Mouse (Mus musculus): ENCODE measurements around the gene Rimkla.
A peak's percentile ranks its signal among the peaks of the same experiment; 100 is the strongest.

GRCm38 (mm10) chr4:119430678-119431077, 61.8 kb downstream of the Rimkla start:
- TF ChIP-seq POLR2A (IDR thresholded peaks at IDR 0.05; ENCODE audit: low read depth, low read length): no peak
- TF ChIP-seq CTCF (conservative IDR thresholded peaks at IDR 0.05; ENCODE audit: insufficient read depth, insufficient read length, low read depth, low read length): peak; percentile 83
